Mouse (Mus musculus) embryonic facial prominence, embryonic 10.5 days (tissue): ENCODE data around the gene A930004D18Rik. TPM values are rescaled to one million over a fixed set of nuclear protein-coding genes. Genes with fewer than 3 reads are reported as not detected.

Experiments used
- DNase-seq: peaks from one replicate; pipeline ENCODE4 v3.0.0-alpha.2; 2017; ENCODE audit warnings: low spot score
- H3K27ac ChIP-seq: fragments of 300-500 bp; sonication (generic); replicated peaks from 2 replicates; pipeline ENCODE4 v1.5.1; 2016; ENCODE audit warnings: mild to moderate bottlenecking
- H3K27me3 ChIP-seq: fragments of 300-500 bp; sonication (generic); replicated peaks from 2 replicates; pipeline ENCODE4 v1.6.1; 2016; ENCODE audit warnings: low read depth, mild to moderate bottlenecking; ENCODE audit not compliant: poor library complexity, severe bottlenecking
- H3K36me3 ChIP-seq: fragments of 300-500 bp; sonication (generic); replicated peaks from 2 replicates; pipeline ENCODE4 v1.6.1; 2016; ENCODE audit warnings: mild to moderate bottlenecking, moderate library complexity
- H3K4me1 ChIP-seq: fragments of 300-500 bp; sonication (generic); 2 replicates; pipeline ENCODE4 v1.6.1; 2016
- H3K4me3 ChIP-seq: fragments of 300-500 bp; sonication (generic); 2 replicates; pipeline ENCODE4 v1.5.1; 2016; ENCODE audit warnings: mild to moderate bottlenecking, moderate library complexity
- H3K9me3 ChIP-seq: fragments of 300-500 bp; sonication (generic); 2 replicates; pipeline ENCODE4 v1.6.1; 2016; ENCODE audit warnings: mild to moderate bottlenecking
- WGBS: fragments of 180-500 bp; shearing (Covaris S2); methylation state at CpG from one replicate; pipeline ENCODE4 v1.1.7; 2016; 5-methylcytosine and 5-hydroxymethylcytosine counted together
- polyA plus RNA-seq: library from polyadenylated mRNA; unstranded; fragments of >200 nt; fragmentation: Nextera tagmentation; extraction: Ambion mirVana; gene quantifications from 2 replicates; pipeline ENCODE4 v1.2.1, GENCODE M21; 2016

Gene A930004D18Rik
- polyA plus RNA-seq, 1 experiment from 2014 or later, result 17.7 TPM

DNA sequence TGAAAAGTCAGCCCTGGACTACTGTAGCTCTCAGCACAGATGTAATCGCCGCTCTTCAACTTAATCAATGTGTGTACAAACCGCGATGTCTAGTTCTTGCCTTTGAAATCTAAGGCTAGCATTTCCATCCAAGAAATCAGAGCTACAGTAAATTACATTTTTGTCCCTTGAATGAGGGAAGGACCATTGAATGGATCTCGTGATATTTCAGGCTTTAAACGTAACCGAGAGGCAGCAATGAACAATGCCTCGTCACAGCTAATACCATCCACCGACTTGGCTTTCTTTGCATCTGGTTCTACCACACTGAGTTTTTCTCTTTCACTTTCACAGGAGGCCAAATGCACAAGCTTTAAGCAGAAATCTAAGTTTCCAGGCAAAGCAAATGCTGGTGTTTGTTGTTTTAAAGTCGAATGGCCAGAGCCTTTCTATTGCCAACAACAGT is 13.0 kb upstream of the A930004D18Rik start:
- 4% methylated on average over 10 of the region's 10 CpGs for WGBS
- peak; percentile 39 for DNase-seq
- Histone ChIP-seq H3K9me3 (no peaks in the 10 kb centered on the region), H3K4me3 (peak overlapping the region; percentile 98), H3K27ac (peak overlapping the region; percentile 99), H3K27me3 (no peaks in the 10 kb centered on the region), H3K4me1 (peaks cover 57% of the 10 kb centered on the region), H3K36me3 (peaks cover 8% of the 10 kb centered on the region; the same call in 1 of the 2 replicates)

DNA sequence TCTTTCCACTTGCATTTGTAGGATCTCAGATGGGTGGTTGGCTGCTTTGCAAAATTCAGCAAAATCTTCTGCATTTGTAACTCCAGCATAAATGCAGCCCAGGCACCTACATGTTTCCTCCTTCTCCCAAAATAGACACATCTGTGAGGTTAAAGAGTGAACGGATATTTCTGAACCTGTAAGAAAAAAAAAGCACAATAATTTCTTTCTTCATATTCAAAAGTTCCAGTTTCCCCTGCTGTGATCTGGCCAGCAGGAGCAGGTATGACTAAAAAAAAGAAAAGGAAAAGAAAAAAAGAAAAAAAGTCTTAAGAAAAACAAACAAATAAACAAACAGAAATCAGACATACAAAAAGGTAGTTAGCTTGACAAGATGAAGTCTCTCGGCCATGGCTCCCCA is 12.5 kb upstream of the A930004D18Rik start:
- Histone ChIP-seq H3K27ac (peak overlapping the region; percentile 99), H3K4me1 (peaks cover 57% of the 10 kb centered on the region), H3K27me3 (no peaks in the 10 kb centered on the region), H3K4me3 (peak overlapping the region; percentile 98), H3K36me3 (peaks cover 8% of the 10 kb centered on the region; the same call in 1 of the 2 replicates), H3K9me3 (no peaks in the 10 kb centered on the region)
- no peak for DNase-seq
- WGBS, result 8% methylated on average over 2 of the region's 2 CpGs

DNA sequence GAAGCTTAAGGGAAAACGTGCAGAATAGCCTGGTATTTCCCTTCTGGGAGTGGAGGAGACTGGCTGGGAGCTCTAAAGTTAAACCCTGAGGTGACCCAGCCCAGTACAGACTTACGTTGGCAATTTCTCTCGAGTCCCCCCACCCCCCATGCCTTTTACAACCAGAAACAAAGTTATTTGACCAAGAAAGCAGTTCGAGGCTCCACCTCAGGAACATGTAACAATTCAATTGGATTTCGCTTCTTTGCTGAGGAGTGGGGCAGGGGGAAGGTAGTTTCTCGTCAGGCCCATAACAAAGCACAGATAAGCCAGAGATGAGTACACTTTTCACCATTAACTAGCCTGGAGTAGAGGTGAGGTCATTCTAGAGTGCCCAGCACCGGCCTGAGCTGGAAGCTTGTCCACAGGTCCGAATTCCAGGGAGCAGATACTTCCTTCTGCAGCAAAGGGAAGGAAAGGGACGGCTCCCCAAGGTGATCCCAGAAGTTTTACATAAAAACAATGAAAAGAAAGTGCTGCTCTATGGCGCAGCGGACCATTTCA is 11.8 kb upstream of the A930004D18Rik start:
- no peaks in the 10 kb centered on the region for H3K27me3 ChIP-seq
- peak overlapping the region; percentile 99 for H3K27ac ChIP-seq
- H3K4me1 ChIP-seq, result peaks cover 52% of the 10 kb centered on the region
- H3K36me3 ChIP-seq, result peaks cover 8% of the 10 kb centered on the region; the same call in 1 of the 2 replicates
- H3K4me3 ChIP-seq, result peak overlapping the region; percentile 98
- DNase-seq, result peak; percentile 65
- H3K9me3 ChIP-seq, result no peaks in the 10 kb centered on the region
- 3% methylated on average over 11 of the region's 11 CpGs for WGBS

DNA sequence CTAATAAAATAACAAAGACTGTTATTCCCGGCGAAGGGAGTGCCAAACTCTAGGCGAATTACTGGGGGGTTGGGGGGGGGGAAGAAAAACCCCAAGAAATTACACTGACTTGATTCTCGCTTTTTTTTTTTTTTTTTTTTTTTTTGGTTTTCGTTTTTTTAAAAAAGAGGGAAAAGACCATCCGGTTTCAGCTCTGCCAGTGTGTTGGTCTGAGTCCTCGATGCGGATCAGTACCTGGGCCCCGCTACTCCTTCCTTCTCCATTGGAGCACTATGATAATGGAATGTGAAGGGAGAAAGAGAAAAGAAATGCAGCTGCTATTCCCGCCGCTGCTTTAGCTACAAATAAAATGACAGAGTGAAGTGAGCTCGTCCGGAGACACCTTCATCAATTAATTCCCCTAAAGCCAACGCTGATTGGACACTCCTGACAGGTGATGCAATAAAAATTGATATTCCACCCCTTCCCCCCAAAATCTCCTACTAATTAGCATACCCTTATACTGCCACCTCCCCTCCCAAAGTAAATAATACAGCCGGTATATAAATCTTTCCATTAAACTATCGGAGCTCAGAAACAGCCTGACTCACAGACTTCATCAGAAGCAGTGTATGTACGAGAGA is 11.0 kb upstream of the A930004D18Rik start, which contains the start of gene Skida1:
Gene Skida1 (minus strand): TSS at position 599 of the 623 bp plus-strand sequence.
- Histone ChIP-seq H3K27me3 (no peaks in the 10 kb centered on the region), H3K9me3 (no peaks in the 10 kb centered on the region), H3K4me1 (peaks cover 49% of the 10 kb centered on the region), H3K4me3 (peak within 1 kb of the TSS; percentile 98), H3K36me3 (peaks cover 8% of the 10 kb centered on the region; the same call in 1 of the 2 replicates), H3K27ac (peak within 1 kb of the TSS; percentile 99)
- DNase-seq, result peak; percentile 62
- WGBS, result under 1% methylated on average over 17 of the region's 17 CpGs

DNA sequence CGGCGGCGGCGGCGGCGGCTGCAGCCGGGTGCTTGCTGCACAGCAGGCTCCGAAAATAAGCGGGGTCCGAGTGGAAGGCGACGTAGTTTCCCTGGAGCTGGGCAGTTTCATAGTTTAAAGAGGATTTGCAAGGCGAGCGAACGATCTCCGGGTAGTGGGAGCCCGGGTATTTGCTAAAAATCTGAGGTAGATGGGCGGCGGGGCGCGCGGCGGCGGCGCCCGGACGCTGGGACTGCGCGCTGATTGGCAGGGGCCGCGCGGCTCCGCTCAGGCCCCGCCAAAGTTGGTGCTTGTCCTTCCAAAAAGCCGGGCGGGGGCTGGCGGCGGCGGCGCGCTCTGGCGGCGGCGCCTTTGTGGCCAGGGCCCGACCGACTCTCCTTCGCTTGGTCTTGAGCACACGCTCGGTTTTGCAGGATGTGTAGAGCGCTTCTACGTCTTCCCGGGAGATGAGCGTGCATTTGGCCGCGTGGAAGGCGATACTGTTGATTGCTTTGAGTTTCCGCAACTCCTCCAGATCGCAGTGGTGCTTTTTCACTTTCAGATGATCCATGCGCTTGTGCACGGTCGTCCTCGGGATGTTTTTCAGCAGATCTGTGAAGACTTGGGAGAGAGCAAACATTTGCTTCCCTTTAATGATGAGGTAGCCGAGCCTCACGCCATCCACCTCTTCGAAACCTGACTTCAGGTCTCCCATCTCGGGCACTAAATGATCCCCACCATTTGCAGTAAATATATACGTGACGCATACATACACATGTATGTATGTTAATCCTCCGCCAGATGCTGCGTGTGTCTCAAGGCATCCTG is 10.3 kb upstream of the A930004D18Rik start:
- DNase-seq, result peak; percentile 81
- peaks cover 8% of the 10 kb centered on the region; the same call in 1 of the 2 replicates for H3K36me3 ChIP-seq
- no peaks in the 10 kb centered on the region for H3K9me3 ChIP-seq
- H3K4me1 ChIP-seq, result peaks cover 49% of the 10 kb centered on the region
- peak overlapping the region; percentile 98 for H3K4me3 ChIP-seq
- WGBS, result under 1% methylated on average over 70 of the region's 70 CpGs
- no peaks in the 10 kb centered on the region for H3K27me3 ChIP-seq
- peak overlapping the region; percentile 99 for H3K27ac ChIP-seq

DNA sequence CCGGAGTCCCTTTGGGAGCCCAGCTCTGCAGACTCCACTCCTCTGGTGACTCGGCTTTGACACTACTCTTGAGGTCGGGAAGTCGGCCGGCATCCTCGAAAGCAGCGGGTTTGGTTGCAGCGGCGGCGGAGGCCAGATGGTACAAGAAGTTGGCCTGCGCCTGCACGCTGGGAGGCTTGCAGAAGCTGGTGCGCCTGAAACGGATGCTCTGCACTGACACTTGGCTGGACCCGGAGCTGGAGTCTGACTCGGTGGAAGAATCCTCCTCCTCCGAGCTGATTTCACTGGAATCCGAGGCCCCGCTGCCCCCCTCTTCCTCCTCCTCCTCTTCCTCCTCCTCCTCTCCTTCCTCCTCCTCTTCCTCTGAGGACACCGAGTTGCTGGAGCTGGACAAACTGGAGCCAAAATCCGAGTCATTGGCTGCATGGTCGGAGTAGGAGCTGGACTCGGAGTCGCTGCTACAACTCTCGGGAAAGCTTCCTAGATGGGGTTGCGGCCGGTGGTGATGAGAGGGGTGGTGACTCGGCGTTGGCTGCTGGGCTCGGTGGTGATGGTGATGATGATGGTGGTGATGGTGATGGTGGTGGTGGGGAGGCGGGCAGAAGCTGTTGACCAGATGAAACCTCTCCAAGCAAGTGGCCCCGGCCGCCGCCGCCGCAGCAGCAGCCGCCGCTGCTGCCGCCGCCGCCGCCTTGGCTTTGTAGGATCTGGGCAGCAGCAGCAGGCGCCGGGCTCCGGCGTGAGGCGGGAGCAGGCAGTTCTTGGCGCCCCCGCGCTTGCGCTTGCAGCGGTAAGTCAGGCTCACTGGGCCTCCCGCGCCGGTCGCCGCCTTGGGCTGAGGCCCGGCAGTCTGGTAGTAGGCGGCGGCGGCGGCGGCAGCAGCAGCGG is 9.5 kb upstream of the A930004D18Rik start:
- H3K27ac ChIP-seq, result peak overlapping the region; percentile 99
- peaks cover 8% of the 10 kb centered on the region; the same call in 1 of the 2 replicates for H3K36me3 ChIP-seq
- WGBS, result under 1% methylated on average over 64 of the region's 64 CpGs
- no peaks in the 10 kb centered on the region for H3K9me3 ChIP-seq
- H3K4me3 ChIP-seq, result peak overlapping the region; percentile 98
- no peaks in the 10 kb centered on the region for H3K27me3 ChIP-seq
- peak; percentile 70 for DNase-seq
- H3K4me1 ChIP-seq, result peaks cover 49% of the 10 kb centered on the region

DNA sequence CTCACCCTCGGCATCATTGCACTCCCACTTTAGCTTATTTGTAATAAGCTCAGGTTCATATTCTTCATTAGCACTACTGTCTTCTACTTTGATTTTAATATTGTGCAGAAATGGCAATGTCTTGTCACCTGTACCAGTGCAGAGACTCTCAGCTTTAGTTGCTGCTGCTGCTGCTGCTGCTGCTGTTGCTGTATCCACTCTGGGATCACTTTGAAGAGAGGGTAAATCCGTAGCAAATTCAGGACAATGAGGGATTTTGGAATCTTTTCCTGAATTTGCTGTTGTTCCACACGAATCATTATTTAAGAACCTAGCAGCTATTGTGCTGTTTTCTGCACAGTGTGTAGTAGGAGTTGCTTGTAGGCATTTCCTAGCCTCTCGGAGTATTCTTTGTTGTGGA is 8.6 kb upstream of the A930004D18Rik start:
- Histone ChIP-seq H3K27me3 (no peaks in the 10 kb centered on the region), H3K4me3 (peak overlapping the region; percentile 98), H3K4me1 (peaks cover 49% of the 10 kb centered on the region), H3K36me3 (peaks cover 8% of the 10 kb centered on the region; the same call in 1 of the 2 replicates), H3K9me3 (no peaks in the 10 kb centered on the region), H3K27ac (peak overlapping the region; percentile 99)
- DNase-seq, result no peak
- WGBS, result under 1% methylated on average over 4 of the region's 4 CpGs

DNA sequence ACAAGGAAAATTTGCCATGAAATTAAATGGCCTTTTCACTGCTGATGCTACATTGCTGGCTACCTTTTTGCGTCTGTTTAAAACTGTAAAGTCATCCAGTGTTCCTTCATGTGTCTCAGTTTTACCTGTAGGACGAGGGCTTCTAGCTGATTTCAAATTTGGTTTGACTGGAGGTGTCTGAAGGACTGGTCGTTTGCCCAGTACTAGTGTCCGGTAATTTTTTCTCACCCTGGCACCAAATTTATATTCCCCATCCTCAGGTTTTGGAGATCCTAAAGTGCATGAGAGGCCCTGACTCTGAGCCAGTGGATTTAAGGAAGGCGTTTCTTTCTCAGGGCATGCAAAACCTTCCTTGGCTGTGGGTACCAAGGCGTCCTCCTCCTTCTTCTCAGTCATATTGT is 8.2 kb upstream of the A930004D18Rik start:
- Histone ChIP-seq H3K9me3 (no peaks in the 10 kb centered on the region), H3K27ac (peak overlapping the region; percentile 99), H3K27me3 (no peaks in the 10 kb centered on the region), H3K4me1 (peaks cover 49% of the 10 kb centered on the region), H3K4me3 (peak overlapping the region; percentile 98), H3K36me3 (peaks cover 9% of the 10 kb centered on the region; the same call in 1 of the 2 replicates)
- DNase-seq, result peak; percentile 35
- 4% methylated on average over 6 of the region's 6 CpGs for WGBS

DNA sequence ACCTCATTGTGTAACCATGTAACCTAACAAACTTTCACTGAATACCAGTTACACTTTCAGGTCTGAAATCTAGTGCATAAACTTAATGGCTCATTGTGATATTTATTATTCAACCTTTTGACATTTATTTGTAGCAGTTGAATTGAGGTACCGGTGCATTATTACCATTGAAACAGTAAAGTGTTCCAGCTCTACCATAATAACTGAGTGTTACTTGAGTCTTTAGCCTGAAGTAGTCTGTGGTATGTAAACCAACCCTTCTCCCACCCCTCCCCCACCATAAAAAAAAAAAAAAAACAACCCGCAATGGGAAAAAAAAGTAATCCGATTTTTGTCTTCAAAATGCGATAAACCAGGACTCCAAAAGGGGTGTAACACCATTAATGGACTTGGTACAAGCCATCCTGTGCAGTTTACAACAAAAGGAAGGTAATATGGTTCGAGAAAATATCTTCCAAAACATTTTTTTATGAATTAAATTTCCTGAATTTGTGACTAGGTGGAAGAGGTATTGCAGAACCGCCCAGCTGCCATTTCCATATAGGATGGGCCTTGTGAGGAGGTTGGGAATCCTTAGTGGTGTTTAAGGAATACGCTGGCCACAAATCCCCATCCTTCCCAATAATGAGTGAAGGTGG is 7.7 kb upstream of the A930004D18Rik start:
- Histone ChIP-seq H3K9me3 (no peaks in the 10 kb centered on the region), H3K36me3 (peaks cover 14% of the 10 kb centered on the region; the same call in 1 of the 2 replicates), H3K27me3 (no peaks in the 10 kb centered on the region), H3K4me3 (peak overlapping the region; percentile 98), H3K4me1 (peaks cover 49% of the 10 kb centered on the region), H3K27ac (peak overlapping the region; percentile 99)
- WGBS, result 3% methylated on average over 7 of the region's 7 CpGs
- no peak for DNase-seq

DNA sequence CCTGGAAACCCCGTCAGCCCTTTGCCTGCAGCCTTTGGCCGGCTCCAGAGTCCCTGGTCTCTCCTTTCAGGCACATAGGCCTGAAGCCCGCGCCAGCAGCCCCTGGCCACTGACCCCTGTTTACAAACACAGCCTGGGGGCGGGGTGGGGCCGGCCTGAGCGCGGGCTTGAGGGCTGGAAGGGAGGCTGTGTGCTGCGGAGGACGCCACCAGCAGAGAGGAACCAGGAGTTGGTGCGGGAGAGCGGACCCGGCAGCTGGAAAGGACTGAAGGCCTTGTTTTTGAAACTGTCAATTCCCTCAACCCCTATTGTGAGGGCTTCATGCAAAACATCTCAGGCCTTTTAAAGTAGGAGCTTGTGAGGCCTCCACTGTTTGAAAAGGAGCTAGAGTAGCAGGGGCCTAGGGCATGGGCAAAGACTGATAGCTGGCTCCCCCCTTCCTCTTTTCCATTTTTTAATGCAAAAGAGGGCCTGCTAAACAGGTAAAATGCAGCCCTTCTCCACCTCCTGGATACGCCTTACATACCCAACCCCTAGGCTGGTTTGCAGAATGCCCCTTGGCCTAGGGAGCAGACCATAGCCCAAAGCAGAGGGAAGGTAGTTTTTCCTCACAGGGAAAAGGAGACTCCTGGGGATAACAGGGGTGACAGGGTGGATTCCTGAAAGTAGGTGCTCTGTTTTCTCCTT is 3.8 kb upstream of the A930004D18Rik start:
- no peaks in the 10 kb centered on the region for H3K27me3 ChIP-seq
- no peaks in the 10 kb centered on the region for H3K9me3 ChIP-seq
- WGBS, result 3% methylated on average over 14 of the region's 14 CpGs
- H3K27ac ChIP-seq, result peak overlapping the region; percentile 99
- H3K36me3 ChIP-seq, result peaks cover 14% of the 10 kb centered on the region; the same call in 1 of the 2 replicates
- peak overlapping the region; percentile 98 for H3K4me3 ChIP-seq
- peaks cover 74% of the 10 kb centered on the region for H3K4me1 ChIP-seq
- peak; percentile 85 for DNase-seq
